Mouse (Mus musculus): ENCODE results near the gene Clmp. TPM values are rescaled to one million over a fixed set of nuclear protein-coding genes. Genes with fewer than 3 reads are reported as not detected.

Gene Clmp
- total RNA-seq, 2 experiments from 2014 or later = 13.0 to 16.6 TPM

DNA sequence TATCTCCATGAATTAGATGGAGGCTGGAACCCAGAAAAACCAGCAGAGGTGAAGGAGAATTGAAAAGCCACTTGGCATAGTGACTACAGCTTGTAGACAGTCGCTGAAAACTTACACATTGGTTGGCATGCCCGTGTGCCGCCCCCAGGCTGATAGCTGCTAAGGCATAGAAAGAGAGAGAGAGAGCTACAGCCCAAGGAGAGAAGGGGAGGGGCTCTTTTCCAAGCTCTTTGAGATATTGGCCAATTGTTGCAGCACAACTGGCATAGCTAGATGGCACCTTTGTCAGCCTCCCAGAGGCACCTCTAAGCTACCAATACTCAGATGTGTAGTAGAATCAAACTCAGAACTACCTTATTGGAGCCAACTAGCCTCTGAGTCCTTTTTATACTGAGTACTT is 1.8 kb downstream of the Clmp start:
- DNase-seq (ENCODE audit: low spot score in 2 of 2) = no peak

DNA sequence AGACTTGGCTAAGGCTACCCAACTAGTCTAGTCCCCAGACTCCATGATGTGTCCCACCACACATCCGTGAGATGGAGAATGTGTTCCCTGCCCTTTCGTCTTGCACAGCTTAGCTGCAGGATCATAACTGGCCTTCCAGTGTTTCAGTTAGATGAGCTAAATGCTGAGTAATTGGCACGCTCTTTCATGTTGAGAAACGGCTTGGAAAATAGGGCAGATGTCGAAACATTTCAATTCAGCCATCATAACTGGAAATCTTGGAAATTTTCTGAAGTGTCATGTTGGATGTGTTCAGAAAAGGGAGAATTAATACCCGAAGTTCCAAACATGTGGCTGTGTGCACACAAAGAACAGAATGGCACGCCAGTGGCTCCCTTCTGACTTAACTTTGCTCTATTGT is 4.7 kb downstream of the Clmp start:
- DNase-seq (ENCODE audit: low spot score in 2 of 2) = no peak

DNA sequence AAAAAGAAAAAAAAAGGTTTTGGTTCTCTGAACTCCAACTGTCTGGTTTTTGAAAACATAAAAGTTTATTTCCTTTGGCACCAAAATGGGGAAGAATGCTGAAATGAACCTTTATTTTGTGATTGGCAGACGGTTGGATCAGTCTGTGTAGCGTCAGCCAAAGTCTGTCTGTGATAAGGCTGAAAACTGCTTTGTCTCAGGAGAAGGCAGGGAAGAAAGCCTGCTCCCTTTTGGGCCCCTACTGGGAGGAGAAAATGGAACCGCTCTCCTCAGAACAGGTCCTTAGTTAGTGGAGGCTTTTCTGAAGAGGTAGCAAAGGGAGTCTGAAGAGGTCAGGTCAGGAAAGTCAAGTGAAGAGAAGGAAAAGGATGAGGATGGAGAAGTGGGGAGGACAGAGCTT is 7.3 kb downstream of the Clmp start:
- no peak for DNase-seq (ENCODE audit: low spot score in 2 of 2)

DNA sequence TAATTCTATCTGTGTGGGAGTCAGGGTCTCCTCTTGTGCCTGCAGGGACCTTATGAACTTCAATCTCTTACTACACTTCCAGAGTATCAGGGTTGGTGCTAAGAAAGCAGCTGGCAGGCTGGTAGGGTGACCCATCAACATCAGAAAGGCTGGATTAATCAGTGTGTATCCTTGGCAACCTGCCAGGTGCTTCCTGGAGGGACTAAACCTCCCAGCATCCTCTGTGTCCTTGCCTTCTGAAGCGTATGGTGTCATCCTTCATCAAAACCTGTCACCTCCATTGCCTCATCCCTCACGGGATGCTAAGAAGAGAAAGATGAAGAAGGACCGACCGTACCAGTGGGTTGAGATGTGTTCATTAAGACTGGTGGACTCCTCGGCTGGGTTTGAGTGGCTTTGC is 8.0 kb downstream of the Clmp start:
- no peak for DNase-seq (ENCODE audit: low spot score in 2 of 2)

DNA sequence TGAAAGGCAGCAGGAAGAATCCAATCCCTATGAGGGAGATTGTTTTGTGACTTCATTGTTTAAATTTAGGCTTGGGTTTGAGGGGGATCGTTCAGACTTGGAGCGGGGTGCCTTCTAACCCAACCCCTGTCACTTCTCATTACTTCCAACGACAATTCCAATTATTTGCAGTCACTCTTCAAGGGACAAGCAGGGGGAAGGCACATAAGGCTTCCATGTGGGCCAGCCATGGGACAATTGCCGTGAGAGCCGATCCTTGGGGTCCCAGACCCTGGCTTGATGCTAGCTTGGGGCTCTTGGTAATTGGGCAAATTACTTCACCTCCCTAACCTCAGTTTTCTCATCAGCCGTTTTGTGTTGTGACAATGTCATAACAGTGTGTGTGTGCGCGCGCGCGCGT is 8.5 kb downstream of the Clmp start:
- no peak for DNase-seq (ENCODE audit: low spot score in 2 of 2)

DNA sequence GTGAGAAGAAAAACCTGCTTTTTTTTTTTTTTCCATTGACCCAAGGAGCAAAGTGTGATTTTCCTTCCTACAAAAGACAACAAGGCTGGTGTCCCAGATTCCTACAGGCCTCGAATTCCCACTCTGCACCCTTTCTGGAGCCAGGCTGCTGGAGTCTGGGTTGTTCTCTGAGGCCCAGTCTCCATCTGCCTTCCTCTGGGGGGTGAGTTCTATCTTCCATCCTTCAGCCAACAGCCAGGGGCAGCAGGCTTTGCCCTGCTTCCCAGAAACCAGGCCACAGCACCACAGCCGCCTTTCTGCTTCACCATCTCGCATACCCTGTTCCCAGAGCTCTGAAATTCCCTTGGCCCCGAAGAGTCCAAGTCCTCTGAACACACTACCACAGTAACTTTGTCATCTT is 10.3 kb downstream of the Clmp start:
- DNase-seq (ENCODE audit: low spot score in 2 of 2) = no peak

DNA sequence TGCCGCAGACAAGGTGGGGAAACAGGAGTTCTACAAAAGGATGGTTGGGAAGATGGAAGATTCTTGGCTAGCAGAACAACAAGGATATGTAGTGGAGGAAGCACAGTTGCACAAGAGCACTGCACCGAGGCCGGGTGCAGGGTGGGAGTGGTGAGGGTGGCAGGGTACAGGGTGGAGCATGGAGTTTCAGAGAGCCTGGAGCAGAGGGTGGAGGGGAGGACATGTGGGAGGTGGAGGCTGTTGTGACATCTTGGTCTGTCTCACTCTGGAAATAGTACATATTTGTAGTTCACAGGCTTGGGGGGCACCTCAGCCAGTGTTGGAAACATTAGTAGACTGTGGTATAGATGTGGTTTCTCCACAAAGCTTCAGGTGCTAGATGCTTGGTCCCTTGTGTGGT is 13.4 kb downstream of the Clmp start:
- DNase-seq (ENCODE audit: low spot score in 2 of 2) = no peak

DNA sequence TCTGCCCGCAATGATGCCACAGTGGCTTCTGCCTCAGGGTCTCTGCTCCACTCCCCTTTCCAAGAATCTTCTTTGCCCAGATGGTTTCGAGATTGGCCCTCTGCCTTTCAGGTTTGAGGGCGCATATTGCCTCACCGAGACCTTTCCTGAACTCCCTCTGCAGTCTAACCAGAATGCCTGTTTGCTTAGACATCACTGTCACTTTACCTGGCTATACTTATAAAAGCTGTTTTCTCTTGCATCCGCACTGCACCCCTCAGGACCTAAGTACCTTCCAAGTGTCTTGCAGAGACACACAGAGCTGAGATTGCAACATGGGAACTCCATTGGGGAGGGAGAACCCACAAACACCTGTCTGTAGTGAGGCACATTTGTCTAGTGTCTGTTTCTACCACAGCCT is 14.5 kb downstream of the Clmp start:
- DNase-seq (ENCODE audit: low spot score in 2 of 2) = no peak

DNA sequence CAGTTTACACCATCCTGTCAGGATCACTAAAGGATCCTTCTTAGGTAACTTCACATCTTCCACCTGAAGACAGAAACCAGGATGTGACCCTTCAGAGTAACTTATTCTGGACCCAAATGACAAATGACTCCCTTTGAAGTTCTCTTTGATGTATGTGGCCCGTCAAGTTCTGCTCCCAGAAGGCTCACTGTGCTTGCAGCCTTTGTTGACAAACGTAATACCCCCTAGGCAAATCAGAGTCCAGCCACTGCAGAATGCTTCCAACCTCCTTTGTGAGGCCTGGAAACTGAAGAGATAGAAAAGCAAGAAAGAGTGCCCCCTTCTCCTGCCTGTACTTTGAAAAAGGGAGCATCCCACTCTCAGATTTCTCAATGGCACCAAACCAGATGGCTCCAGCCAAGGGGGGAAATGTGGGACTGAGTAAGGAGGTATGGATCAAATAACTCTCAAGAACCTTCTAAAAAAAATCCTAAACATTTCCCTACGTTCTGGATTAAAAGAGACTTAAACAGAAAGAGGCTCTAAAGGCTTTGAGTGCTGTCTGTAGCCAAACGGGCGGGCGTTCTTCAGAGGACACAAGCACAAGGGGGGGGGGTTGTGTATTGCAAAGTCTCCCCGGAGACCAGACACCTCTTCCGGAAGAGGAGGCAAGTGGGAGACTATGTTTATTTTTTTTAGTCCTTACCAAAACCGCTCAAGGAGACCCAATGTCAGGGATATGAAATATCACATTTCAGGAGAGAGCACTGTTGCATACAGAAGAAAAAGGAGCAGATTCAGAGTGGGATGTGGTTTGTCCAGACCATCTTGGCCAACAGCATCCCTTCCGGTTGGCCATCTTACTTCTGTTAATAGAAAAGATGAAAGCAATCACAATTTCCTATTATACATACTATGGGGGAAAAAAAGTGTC is 18.9 kb downstream of the Clmp start:
- no peak for DNase-seq (ENCODE audit: low spot score in 2 of 2)

DNA sequence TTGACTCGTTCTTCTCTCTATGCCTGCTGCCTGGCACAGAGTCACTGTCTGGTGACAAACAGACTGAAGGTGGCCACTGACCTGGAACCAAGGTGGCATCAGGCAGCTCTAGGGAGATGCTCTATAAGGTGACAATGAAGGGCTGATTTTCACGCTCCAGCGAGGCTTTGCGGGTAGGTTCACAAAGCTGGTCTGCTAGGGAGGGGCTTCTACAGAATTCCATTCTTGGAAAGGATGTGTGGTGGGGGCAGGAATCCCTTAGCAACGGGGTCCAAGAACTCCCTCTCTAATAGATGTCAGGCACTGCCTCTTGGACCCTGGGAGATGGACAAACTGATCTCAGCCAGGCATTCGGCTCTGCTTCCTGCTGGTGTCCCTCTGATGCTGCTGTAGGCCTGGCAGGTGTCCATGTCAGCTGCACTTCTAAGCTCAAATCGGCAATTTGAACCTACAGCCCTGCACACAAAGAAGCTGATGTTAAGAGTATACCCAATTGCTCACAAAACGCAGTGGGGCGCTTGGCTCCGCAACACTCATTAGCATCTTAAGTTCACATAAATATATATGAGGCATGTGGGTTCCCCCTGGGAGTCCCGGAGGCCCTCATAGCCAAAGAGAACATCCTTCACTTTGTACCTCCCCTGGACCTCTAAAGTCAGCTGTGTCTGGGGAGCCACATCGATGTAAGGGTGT is 22.8 kb downstream of the Clmp start:
- DNase-seq (ENCODE audit: low spot score in 2 of 2) = no peak

DNA sequence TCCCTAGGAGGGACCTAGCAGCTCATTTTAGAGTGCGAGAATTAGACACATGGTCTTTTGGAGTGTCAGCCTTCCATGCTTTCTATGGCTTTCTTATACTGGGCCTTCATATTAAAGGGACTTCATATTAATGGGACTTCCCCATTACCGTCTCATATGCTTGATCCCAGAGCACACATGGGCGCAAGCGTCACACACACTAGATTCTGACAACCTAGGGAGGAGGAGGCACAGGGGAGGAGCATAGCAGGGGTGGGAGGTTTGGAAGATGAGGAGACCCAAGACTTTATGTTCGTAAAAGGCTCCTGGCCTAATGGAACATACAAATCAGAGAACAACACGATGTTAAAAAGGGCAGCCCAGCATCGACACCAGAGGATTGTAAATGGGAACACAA is 23.4 kb downstream of the Clmp start:
- DNase-seq (ENCODE audit: low spot score in 2 of 2) = no peak

DNA sequence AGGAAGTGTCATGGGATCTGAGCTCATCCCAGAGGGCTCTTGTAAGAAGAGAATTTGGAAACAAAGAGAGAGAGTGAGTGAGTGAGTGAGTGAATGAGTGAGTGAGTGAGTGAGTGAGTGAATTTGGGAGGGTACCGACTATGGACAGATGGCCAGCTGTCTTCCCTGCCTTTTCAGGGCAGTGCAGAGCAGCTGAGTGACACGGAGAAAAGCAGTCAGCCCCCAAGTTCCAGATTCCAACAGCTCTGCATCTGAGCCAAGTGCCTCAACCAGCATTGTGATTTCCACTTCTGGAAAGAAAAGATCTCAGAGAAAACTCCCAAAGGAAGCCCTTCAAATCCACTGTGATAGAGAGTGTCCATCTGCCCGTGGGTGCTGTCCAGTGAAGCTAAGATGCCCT is 23.8 kb downstream of the Clmp start:
- DNase-seq (ENCODE audit: low spot score in 2 of 2) = no peak

DNA sequence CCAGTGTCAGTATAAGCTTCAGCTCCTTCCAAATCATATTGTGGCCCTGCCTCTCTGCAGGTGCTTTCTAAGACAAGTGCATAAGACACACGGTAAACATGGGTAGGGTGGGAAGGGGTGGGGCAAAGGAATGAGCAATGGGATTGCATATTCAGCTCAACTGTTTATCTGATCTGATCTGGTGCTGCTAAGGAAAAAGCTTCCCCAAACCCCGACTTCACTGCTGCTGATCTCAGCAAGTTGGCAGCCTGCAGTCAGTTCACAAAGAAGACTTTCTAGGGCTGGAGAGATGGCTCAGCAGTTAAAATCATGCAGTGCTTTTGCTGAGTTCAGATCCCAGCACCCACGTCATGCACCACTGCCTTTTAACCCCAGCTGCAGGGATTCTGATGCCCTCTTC is 24.2 kb downstream of the Clmp start:
- no peak for DNase-seq (ENCODE audit: low spot score in 2 of 2)

DNA sequence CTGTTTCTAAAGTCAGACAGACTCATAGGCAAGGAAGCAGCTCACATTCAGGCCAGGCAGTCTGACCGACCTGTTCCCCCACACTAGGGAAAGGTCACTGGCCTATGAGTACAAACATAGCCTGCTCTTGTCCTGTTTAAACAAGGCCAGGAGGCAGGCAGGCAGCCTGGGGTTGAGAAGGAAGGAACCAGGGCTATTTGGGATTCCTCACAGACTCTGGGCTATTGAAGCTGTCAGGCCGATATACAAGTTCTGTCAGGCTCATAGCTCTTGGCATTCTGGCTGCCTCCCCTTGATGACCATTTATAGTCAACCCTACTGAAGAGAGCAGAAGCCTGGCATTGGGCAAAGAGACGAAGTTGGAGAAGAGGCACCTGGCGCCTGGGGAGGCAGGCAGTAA is 25.9 kb downstream of the Clmp start:
- no peak for DNase-seq (ENCODE audit: low spot score in 2 of 2)

DNA sequence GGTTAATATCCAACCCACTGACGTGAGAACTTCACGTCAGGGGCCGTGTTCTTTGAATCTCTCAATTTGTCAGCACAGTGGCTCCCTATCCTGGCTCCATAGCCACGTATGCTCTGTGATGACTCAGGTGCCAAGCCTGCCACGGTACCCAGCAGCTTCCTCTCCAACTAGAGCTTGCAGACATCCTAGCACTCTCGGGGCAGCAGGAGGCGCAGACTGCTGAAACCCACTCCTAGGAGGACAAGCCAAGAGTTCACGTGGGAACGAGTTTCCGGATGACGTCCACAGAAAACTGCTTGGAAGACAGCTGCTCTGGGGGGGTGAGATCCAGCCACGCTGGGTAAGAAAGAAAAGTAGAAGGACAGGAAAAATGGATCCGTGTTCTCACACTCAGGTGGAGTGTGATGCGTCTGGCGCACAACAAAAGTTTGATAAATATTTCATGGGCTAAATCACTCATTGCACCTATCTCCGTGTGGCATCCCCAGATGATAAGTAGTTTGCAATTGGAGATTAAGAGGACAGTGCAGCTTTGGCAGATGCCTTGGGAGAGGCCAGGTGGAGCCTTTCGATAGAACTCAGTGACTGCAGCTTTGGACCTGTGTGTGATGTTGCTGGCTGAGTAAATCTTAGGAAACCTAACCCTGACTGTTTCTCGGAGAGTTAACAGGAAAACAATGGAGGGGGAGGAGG is 31.6 kb downstream of the Clmp start:
- DNase-seq (ENCODE audit: low spot score in 2 of 2) = no peak

DNA sequence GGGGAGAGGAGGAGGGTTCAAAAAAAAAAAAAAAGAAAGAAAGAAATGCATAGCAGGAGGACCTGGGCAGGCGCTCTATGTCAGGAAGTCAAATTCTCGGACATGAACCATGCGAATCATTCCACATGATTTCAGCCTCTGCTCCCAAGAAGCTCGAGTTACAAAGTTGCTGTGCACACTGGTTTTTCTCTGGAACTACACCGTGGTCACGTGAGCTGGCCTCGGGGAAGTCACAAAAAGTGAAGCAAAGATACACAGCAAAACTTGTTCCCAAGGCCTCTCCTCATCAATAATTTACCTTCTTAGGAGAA is 32.1 kb downstream of the Clmp start:
- DNase-seq (ENCODE audit: low spot score in 2 of 2) = no peak

DNA sequence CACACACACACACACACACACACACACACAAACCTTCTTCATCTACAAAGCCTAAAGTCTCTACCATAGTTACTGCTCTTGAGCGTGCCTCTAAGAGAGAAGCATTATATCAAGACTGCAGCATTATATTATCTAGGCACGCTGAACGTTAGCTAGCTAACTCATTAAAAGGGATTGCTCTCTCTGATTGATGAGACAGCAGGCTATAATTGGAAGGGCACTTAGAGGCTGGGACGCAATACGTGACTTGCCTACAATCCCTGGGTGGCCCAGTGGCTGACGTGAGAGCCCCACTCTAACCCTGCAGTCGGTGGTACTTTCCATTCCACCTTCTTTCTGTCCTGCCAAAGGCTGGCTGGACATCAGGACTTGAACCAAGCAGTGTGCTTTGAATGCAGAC is 35.1 kb downstream of the Clmp start:
- DNase-seq (ENCODE audit: low spot score in 2 of 2) = no peak

DNA sequence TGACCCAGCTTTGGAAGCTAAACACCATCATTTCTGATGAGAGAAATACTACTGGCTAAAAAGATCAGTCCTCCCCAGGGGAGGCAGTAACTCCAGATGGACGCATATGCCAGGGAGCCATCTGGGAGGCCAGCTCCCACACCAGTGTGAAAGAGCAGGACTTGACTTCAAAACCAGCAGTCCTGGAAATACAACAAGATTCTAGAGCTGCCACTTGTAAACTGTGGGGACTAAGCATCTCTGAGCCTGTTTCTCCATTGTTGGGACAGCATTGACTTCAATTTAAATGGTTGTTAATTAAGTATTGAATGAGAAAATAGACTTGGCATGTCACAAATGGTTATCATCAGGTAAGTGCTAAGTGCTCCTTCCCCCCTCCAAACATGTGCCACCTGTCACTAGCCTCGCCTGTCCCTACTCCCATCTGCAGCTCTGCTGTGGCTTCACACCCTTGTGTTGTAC is 37.6 kb downstream of the Clmp start:
- DNase-seq (ENCODE audit: low spot score in 2 of 2) = no peak

DNA sequence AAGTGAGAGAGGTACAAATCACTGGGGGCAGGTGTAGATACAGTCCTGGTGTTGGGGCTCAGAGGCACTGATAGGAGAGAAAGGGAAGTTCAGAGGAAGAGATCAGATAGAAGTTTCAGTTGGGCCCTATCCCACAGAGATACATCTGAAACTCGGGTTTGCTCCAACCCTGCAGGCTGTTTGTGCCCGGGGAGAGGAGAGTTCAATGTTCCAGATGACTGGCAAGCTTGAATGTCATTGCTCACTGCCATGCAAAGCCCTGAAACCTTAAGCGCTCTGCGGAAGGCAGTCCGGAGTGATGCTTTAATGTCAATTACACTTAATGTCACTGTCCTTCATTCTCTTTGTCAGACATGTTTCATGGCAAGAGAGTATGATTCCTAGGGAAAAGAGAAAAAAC is 39.2 kb downstream of the Clmp start:
- DNase-seq (ENCODE audit: low spot score in 2 of 2) = no peak

DNA sequence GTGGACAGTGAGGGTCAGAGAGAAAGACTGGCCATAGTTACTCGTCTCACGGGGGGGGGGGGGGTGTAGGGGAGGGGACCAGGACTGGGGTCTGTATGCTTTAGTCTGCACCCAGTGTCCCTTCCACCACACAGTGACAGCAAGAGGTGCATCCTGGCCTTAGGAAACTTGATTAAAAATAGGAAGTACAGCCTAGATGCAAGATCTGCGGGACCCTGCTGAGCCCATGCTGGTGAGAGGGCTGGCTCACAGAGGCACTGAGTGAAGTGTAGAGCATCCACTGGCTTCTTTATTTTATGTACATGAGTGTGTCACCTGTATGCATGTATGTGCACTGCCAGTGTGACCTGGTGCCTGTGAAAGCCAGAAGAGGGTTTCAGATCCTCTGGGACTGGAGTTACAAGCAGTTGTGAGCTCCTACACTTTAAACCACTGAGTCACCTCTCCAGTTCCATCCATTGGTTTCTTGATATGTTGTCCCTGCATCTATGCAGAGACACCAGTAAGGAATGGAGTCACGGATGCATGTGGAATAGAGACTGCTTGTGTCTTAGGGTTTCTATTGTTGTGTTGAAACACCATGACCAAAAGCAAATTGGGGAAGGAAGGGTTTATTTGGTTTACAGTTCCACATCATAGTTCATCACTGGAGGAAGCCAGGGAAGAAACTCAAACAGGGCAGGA is 41.5 kb downstream of the Clmp start:
- DNase-seq (ENCODE audit: low spot score in 2 of 2) = no peak

DNA sequence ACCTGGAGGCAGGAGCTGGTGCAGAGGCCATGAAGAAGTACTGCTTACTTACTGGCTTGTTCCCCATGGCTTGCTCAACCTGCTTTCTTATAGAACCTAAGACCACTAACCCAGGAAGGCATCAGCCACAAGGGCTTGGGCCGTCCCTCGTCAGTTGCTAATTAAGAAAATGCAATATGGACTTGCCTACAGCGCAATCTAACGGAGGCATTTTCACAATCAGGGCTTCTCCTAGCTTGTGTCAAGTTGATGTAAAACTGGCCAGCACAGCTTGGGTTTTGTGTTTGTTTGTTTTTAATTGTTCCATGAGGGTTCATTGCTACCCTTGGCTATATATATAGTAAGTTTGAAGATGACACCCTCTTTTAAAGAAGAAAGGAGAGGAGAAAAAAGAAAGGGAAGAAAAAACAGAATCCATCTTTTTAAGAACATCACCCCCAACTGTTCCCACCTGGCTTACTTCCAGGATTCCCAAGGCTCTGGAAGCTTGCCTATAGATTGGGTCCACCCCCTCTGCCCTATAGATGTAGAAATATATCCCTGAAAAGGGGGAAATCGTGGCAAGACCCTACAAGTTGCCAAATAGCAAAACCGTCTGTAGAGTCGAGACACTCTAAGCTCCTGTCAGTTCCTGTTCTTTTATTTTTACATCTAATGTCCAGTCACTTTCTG is 42.2 kb downstream of the Clmp start:
- DNase-seq (ENCODE audit: low spot score in 2 of 2) = no peak
